Mouse (Mus musculus) myocyte (in vitro differentiated cells): ENCODE results near the gene Zfp511. TPM values are rescaled to one million over a fixed set of nuclear protein-coding genes. Genes with fewer than 3 reads are reported as not detected.

Experiments
- H3K27me3 ChIP-seq: one replicate; pipeline ENCODE4 v1.6.1; 2011; ENCODE audit not compliant: control insufficient read depth, insufficient read depth, insufficient read length
- H3K36me3 ChIP-seq: one replicate; pipeline ENCODE4 v1.6.1; 2011; ENCODE audit not compliant: control insufficient read depth, insufficient read depth
- H3K4me2 ChIP-seq: one replicate; pipeline ENCODE4 v1.6.1; 2011; ENCODE audit warnings: low read depth, control low read depth
- H3K4me3 ChIP-seq: one replicate; pipeline ENCODE4 v1.5.1; 2011; ENCODE audit warnings: mild to moderate bottlenecking, control low read depth, moderate library complexity
- H3K79me2 ChIP-seq: one replicate; pipeline ENCODE4 v1.6.1; 2011; ENCODE audit not compliant: control insufficient read depth, insufficient read depth
- H3ac ChIP-seq: one replicate; pipeline ENCODE4 v1.6.1; 2011; ENCODE audit not compliant: control insufficient read depth, insufficient read length
- CEBPB ChIP-seq: IDR thresholded peaks from 2 replicates; pipeline ENCODE4 v1.6.1; 2011; ENCODE audit warnings: mild to moderate bottlenecking, moderate library complexity; ENCODE audit not compliant: poor library complexity, insufficient read depth, severe bottlenecking
- E2F4 ChIP-seq: IDR thresholded peaks from one replicate; pipeline ENCODE4 v1.6.1; 2011; ENCODE audit warnings: mild to moderate bottlenecking, control low read depth, moderate library complexity; ENCODE audit not compliant: insufficient read depth
- MAX ChIP-seq: IDR thresholded peaks from one replicate; pipeline ENCODE4 v1.6.1; 2011; ENCODE audit warnings: low read depth, mild to moderate bottlenecking, control low read depth
- MYOD1 ChIP-seq, 3 experiments: IDR thresholded peaks; one replicate each; pipeline ENCODE4 v1.6.1; 2011; ENCODE audit warnings: control low read depth in 2 of 3, low read depth in 2 of 3, mild to moderate bottlenecking in 2 of 3, moderate library complexity in 1 of 3; ENCODE audit not compliant: insufficient read length in 2 of 3, control insufficient read depth in 1 of 3
- MYOG ChIP-seq, 3 experiments: IDR thresholded peaks; one replicate each; pipeline ENCODE4 v1.6.1; 2011; ENCODE audit warnings: control low read depth in 2 of 3, low read depth in 2 of 3, mild to moderate bottlenecking in 2 of 3; ENCODE audit not compliant: insufficient read length in 2 of 3, control insufficient read depth in 1 of 3, insufficient read depth in 1 of 3
- POLR2A ChIP-seq: IDR thresholded peaks from one replicate; pipeline ENCODE4 v1.6.1; 2011; ENCODE audit warnings: low read depth, mild to moderate bottlenecking, control low read depth, moderate library complexity; ENCODE audit not compliant: insufficient read length
- POLR2AphosphoS2 ChIP-seq: IDR thresholded peaks from one replicate; pipeline ENCODE4 v1.6.1; 2011; ENCODE audit warnings: low read depth, control low read depth; ENCODE audit not compliant: insufficient read length
- REST ChIP-seq: IDR thresholded peaks from one replicate; pipeline ENCODE4 v1.6.1; 2011; ENCODE audit warnings: mild to moderate bottlenecking, control low read depth, moderate library complexity; ENCODE audit not compliant: insufficient read depth, insufficient read length
- SRF ChIP-seq: IDR thresholded peaks from one replicate; pipeline ENCODE4 v1.6.1; 2011; ENCODE audit warnings: low read depth; ENCODE audit not compliant: control insufficient read depth, insufficient read length
- TCF12 ChIP-seq: IDR thresholded peaks from one replicate; pipeline ENCODE4 v1.6.1; 2011; ENCODE audit warnings: mild to moderate bottlenecking, control low read depth; ENCODE audit not compliant: poor library complexity, insufficient read depth, severe bottlenecking
- TCF3 ChIP-seq: IDR thresholded peaks from one replicate; pipeline ENCODE4 v1.6.1; 2011; ENCODE audit warnings: low read depth, control low read depth; ENCODE audit not compliant: insufficient read length
- USF1 ChIP-seq: IDR thresholded peaks from one replicate; pipeline ENCODE4 v1.6.1; 2011; ENCODE audit warnings: low read depth, mild to moderate bottlenecking, control low read depth, moderate library complexity
- polyA plus RNA-seq: library from polyadenylated mRNA; unstranded; fragments of >200 nt; fragmentation: generic; extraction: Trizol; gene quantifications from one replicate; pipeline ENCODE4 v1.2.1, GENCODE M21; 2012; ENCODE audit warnings: missing spikeins

Zfp511 gene
- polyA plus RNA-seq, 1 experiment = 25.2 TPM

GRCm38 (mm10) chr7:140061832-140062130, 25.6 kb downstream of the Zfp511 start:
- no peaks in the 10 kb centered on the region for H3K79me2 ChIP-seq

GRCm38 (mm10) chr7:140062307-140062706, 26.1 kb downstream of the Zfp511 start:
- Histone ChIP-seq H3K79me2 (no peaks in the 10 kb centered on the region), H3ac (no peak overlapping the region), H3K27me3 (peaks cover 34% of the 10 kb centered on the region), H3K4me3 (no peak overlapping the region), H3K4me2 (no peak overlapping the region), H3K36me3 (no peaks in the 10 kb centered on the region)
- TF ChIP-seq TCF3 (no peak), MYOD1 (IDR thresholded peaks at IDR 0.05; ENCODE audit: control insufficient read depth in 1 of 3, insufficient read length in 2 of 3, low read depth in 2 of 3) (no peak), E2F4 (no peak), TCF12 (no peak), POLR2AphosphoS2 (no peak), MAX (no peak)

More at GRCm38 (mm10) chr7:140061832-140062130, 25.6 kb downstream of the Zfp511 start:
- no peaks in the 10 kb centered on the region for H3K36me3 ChIP-seq
- no peak overlapping the region for H3K4me2 ChIP-seq
- H3K4me3 ChIP-seq = no peak overlapping the region
- no peak for TF ChIP-seq SRF
- no peak for TF ChIP-seq USF1
- no peak for TF ChIP-seq TCF3
- no peak for TF ChIP-seq MYOD1 (IDR thresholded peaks at IDR 0.05; ENCODE audit: control insufficient read depth in 1 of 3, insufficient read length in 2 of 3, low read depth in 2 of 3)
- TF ChIP-seq E2F4 = no peak
- no peak for TF ChIP-seq POLR2A
- TF ChIP-seq MAX = no peak
- TF ChIP-seq MYOG (IDR thresholded peaks at IDR 0.05; ENCODE audit: control insufficient read depth in 1 of 3, insufficient read depth in 1 of 3, insufficient read length in 2 of 3, low read depth in 2 of 3) = no peak
- no peak for TF ChIP-seq REST
- no peak for TF ChIP-seq CEBPB
- TF ChIP-seq POLR2AphosphoS2 = no peak
- no peak for TF ChIP-seq TCF12
- no peak overlapping the region for H3ac ChIP-seq
- peaks cover 34% of the 10 kb centered on the region for H3K27me3 ChIP-seq

- Histone ChIP-seq H3K4me2 (no peak overlapping the region), H3K27me3 (peaks cover 40% of the 10 kb centered on the region), H3K79me2 (no peaks in the 10 kb centered on the region), H3ac (no peak overlapping the region), H3K4me3 (no peak overlapping the region), H3K36me3 (no peaks in the 10 kb centered on the region)
- TF ChIP-seq USF1 (no peak), CEBPB (no peak), REST (no peak), MYOG (IDR thresholded peaks at IDR 0.05; ENCODE audit: control insufficient read depth in 1 of 3, insufficient read depth in 1 of 3, insufficient read length in 2 of 3, low read depth in 2 of 3) (no peak)
These were observed 26.9 kb downstream of the Zfp511 start for GRCm38 (mm10) chr7:140063092-140063491.

- Histone ChIP-seq H3K79me2 (no peaks in the 10 kb centered on the region), H3ac (no peak overlapping the region), H3K36me3 (no peaks in the 10 kb centered on the region), H3K27me3 (peaks cover 34% of the 10 kb centered on the region), H3K4me3 (no peak overlapping the region), H3K4me2 (no peak overlapping the region)
- no peak for TF ChIP-seq MAX
- TF ChIP-seq CEBPB = no peak
- TF ChIP-seq USF1 = no peak
These were observed 31.2 kb downstream of the Zfp511 start for GRCm38 (mm10) chr7:140067397-140067796.

- TF ChIP-seq MYOD1 (IDR thresholded peaks at IDR 0.05; ENCODE audit: control insufficient read depth in 1 of 3, insufficient read length in 2 of 3, low read depth in 2 of 3) (no peak), SRF (no peak), POLR2AphosphoS2 (no peak)
- Histone ChIP-seq H3K27me3 (peaks cover 16% of the 10 kb centered on the region), H3K4me3 (no peak overlapping the region)
These were observed 34.0 kb downstream of the Zfp511 start for GRCm38 (mm10) chr7:140070042-140070711.

GRCm38 (mm10) chr7:140077698-140078097, 41.5 kb downstream of the Zfp511 start:
- H3K27me3 ChIP-seq = no peaks in the 10 kb centered on the region
- H3K36me3 ChIP-seq = no peaks in the 10 kb centered on the region
- no peaks in the 10 kb centered on the region for H3K79me2 ChIP-seq

More at GRCm38 (mm10) chr7:140070042-140070711, 34.0 kb downstream of the Zfp511 start:
- Histone ChIP-seq H3K79me2 (no peaks in the 10 kb centered on the region), H3K4me2 (no peak overlapping the region), H3K36me3 (no peaks in the 10 kb centered on the region), H3ac (no peak overlapping the region)

More at GRCm38 (mm10) chr7:140077698-140078097, 41.5 kb downstream of the Zfp511 start:
- Histone ChIP-seq H3K4me2 (peak overlapping the region; percentile 51), H3K4me3 (no peak overlapping the region), H3ac (no peak overlapping the region)
- TF ChIP-seq SRF (no peak), POLR2AphosphoS2 (no peak), TCF12 (no peak), REST (no peak), MAX (no peak), TCF3 (no peak), MYOG (IDR thresholded peaks at IDR 0.05; ENCODE audit: control insufficient read depth in 1 of 3, insufficient read depth in 1 of 3, insufficient read length in 2 of 3, low read depth in 2 of 3) (no peak), USF1 (no peak)
